In the genomic region with DNA sequence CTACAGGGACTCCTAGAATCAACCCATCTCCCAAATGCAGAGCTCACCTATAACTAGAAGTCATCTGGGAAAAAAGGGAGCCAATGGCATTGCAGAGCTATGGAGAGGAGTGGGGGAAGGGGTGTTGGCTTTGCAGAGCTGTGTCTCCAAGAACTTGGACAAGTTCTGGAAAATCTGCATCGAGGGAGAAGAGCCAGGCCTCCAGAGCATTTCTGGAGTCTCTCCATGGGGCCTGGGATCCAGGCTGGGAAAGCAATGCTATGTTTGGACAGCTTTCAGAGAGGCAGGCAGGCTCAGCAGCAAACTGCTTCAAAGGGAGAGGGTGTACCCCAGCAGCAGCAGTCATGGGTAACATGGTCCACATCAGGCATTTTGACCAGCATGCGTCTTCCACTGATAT, we compare ENCODE assay signal across 17 mouse cellular contexts.
"Had no signal": no experiment of that assay in that cellular context is flagged by ENCODE, and none has a peak within 500 bp of the region (broad histone marks: within the 10 kb centered on the region; RNA-seq: fewer than 3 reads in every experiment).

No protein-coding gene starts in this region.

- H3K27ac ChIP-seq: liver, embryonic 15.5 days; lung, embryonic 15.5 days; macrophage; midbrain, embryonic 13.5 days; midbrain, embryonic 15.5 days; neural tube, embryonic 12.5 days had no signal

- H3K9me3 ChIP-seq: liver, embryonic 15.5 days; lung, embryonic 15.5 days; megakaryocyte, embryonic 14.5 days; midbrain, embryonic 13.5 days; midbrain, embryonic 15.5 days; neural tube, embryonic 12.5 days had no signal

- H3K4me3 ChIP-seq: liver, embryonic 15.5 days; lung, embryonic 15.5 days; megakaryocyte, embryonic 14.5 days; midbrain, embryonic 13.5 days; midbrain, embryonic 15.5 days; neural tube, embryonic 12.5 days had no signal

- H3K4me2 ChIP-seq: liver, embryonic 15.5 days; lung, embryonic 15.5 days; midbrain, embryonic 11.5 days; midbrain, embryonic 13.5 days; midbrain, embryonic 15.5 days; neural tube, embryonic 12.5 days had no signal

- DNase-seq: liver, postnatal 0 days; lung, adult 2 months; lung, postnatal 14 days; lung, postnatal 36 days; right cerebral cortex, postnatal 14 days; thymus, adult 18-20 months; thymus, postnatal 14 days; thymus, postnatal 36 days had no signal

- H3K4me1 ChIP-seq: liver, embryonic 15.5 days; lung, embryonic 15.5 days; megakaryocyte, embryonic 14.5 days; midbrain, embryonic 13.5 days had no signal

- H3K36me3 ChIP-seq: liver, embryonic 15.5 days; lung, embryonic 15.5 days; midbrain, embryonic 13.5 days; midbrain, embryonic 15.5 days; neural tube, embryonic 12.5 days had no signal

- ATAC-seq: liver, postnatal 0 days; lung, postnatal 0 days; midbrain, embryonic 13.5 days; midbrain, embryonic 15.5 days had no signal

- H3K9ac ChIP-seq: liver, embryonic 15.5 days; liver, postnatal 0 days; lung, embryonic 15.5 days; midbrain, embryonic 13.5 days; midbrain, embryonic 15.5 days; neural tube, embryonic 12.5 days had no signal

- H3K27me3 ChIP-seq: liver, embryonic 15.5 days; lung, embryonic 15.5 days; midbrain, embryonic 13.5 days; midbrain, embryonic 15.5 days; neural tube, embryonic 12.5 days had no signal
